Mouse (Mus musculus): Measurements from ENCODE around the gene Herc1.

Herc1 gene

GRCm38 (mm10) chr9:66349860-66350787 lies at the start of gene Herc1:
Gene Herc1, plus strand, starts transcription at chr9:66350450.
- DNase-seq (ENCODE audit: low spot score in 2 of 2), result peak; percentile 95 to 96

- no peak for DNase-seq (ENCODE audit: low spot score in 2 of 2)
Measured at GRCm38 (mm10) chr9:66304320-66305090, 45.7 kb upstream of the Herc1 start.

DNA sequence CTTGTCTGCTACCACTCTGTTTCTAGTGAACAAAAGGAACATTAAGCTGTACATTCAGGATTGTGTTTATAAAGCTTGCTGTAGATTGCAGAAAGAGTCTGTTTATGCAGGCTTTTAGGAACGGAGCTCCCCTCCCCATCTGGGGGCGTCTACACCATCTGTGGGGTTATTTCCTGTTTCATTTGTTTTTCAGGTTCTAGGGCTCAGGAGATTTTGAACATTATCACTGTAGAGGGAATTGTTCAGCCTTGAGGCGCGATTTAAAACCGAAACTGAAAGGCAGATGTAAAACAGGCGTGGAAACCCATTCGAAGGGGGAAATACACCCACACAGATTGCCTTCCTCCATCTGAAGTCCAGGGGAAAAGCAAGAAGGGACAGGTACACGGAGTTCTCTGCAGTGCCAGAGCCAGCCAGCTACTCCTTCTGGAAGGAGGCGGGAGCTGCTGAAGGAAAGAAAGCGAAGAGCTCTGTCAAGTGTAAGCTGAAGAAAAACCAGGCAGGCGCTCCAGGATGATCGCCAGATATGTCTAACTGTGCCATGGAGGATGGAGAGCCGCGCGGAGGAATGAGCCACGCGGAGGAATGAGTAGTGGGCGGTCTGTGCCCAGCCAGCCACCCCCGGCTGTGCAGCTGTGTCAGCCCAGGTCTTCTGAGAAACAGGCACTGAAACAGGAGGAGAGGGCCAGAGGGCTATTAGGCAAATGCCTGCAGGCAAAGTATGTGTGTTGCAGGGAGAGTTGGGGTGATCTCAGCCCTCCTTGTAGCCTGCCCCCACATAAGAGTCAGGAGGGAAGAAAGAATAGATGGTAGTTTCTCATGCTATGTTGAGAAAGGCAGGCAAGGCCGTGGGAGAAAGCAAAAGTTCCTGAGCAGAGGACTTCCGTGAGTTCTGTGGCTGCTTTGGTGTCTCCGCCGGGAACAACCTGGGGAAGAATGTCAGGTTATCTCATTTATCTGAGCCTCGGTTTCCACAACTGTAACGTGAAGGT lies 44.8 kb upstream of the Herc1 start:
- DNase-seq (ENCODE audit: low spot score in 2 of 2), result peak; percentile 38 to 47

GRCm38 (mm10) chr9:66306414-66306813 lies 43.8 kb upstream of the Herc1 start:
- no peak for DNase-seq (ENCODE audit: low spot score in 2 of 2)

- peak in 1 of 2 experiments; percentile 57 for DNase-seq (ENCODE audit: low spot score in 2 of 2)
Measured at GRCm38 (mm10) chr9:66307341-66307740, 42.9 kb upstream of the Herc1 start.

- no peak for DNase-seq (ENCODE audit: low spot score in 2 of 2)
Measured at GRCm38 (mm10) chr9:66308741-66309140, 41.5 kb upstream of the Herc1 start.

DNA sequence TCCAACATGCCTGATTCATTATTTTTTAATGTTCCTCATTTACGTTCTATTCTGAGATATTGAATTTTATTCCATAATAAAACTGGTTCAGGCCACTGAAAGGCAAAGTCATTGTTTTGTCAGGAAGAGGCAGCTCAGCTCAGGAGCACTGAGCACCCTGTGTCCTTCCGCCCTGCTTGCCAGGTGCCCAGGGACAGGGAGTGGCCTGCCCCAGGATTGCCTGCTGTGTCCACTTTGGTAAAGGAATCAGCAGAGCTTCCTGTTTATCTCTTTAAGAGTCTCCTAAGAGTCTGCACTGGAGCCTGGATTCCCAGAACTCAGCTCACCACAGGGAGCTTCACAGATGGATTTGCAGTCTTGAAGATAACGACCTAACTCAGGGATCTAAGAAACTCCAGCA lies 38.8 kb upstream of the Herc1 start:
- no peak for DNase-seq (ENCODE audit: low spot score in 2 of 2)

DNA sequence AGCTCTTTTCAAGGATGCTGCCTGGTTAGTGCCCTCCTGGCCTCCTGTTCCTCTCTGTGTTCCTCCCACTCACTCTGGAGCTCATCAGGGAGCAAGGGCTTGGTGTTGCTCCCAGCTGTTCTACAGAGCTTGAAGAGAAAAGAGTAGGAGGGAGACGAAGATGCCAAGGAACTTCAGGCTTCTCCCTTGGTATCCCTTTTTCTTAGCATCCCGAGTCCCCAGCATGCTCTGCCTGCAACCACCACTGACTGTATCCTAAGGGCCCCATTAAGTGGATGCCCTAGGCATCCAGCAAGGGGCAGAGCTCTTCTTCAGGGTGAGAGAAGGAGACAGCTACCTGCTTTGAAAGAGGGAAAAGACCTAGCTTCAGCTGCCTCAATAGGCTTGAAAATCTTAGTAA lies 33.6 kb upstream of the Herc1 start:
- DNase-seq (ENCODE audit: low spot score in 2 of 2), result no peak

GRCm38 (mm10) chr9:66322010-66322931 lies 28.0 kb upstream of the Herc1 start:
- no peak for DNase-seq (ENCODE audit: low spot score in 2 of 2)

GRCm38 (mm10) chr9:66326879-66327278 lies 23.4 kb upstream of the Herc1 start:
- no peak for DNase-seq (ENCODE audit: low spot score in 2 of 2)

- DNase-seq (ENCODE audit: low spot score in 2 of 2), result no peak
Measured at GRCm38 (mm10) chr9:66329474-66329873, 20.8 kb upstream of the Herc1 start.

DNA sequence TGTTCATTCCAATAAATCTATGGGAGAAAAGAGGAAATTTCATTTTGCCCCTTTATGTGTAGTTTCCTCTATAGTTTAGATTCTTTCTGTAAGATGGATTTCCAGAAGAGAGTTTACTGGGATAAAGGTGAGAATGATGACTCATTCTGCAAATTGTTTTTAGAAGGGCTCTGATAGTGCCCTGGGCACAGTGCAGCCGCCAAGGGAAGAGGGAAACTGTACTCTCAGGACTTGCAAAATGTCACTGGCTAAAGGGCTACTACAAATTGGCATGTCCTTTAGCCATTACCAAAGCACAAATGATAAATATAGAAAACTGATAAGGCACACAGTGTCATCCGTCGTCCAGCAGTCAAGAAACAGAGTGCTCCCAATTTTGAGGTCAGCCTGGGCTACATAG lies 19.8 kb upstream of the Herc1 start:
- DNase-seq (ENCODE audit: low spot score in 2 of 2), result no peak

DNA sequence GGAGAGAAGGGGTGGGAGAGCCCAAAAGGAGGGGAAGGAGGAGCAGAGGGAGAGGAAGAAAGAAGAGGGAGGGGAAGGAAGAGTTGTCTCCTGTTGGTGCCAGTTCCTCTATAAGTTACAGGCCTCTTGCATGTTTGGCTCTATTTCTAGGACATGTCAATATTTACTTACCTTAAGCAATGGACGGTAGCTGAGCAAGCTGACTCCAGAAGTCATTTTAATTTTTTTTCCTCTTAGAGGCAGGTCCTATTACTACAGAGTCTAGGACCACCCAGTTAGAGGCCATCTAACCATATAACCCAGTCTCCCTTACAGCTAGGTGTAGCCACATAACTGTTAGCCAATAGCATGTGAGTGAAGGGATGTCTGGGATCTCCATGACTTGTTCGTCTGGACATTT lies 18.7 kb upstream of the Herc1 start:
- DNase-seq (ENCODE audit: low spot score in 2 of 2), result no peak

DNA sequence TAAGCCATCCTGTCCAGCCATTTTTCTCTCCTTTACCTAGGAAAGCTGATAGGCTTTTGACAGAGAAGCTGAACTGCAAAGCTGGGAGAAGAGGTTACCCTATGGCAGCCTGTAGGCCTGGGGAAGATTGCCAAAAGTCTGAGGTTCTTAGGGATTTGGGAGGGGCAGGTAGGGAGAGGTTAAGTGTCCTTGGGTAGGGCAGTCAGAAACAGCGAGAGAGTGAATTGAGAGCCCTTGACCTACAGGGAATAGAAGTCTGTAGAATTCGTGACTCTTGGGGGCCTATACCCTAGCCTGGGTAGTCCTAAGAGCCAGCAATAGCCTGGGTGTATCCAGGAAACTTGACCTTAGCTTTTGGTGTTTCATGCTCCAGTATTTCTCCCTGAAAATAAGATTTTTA lies 17.9 kb upstream of the Herc1 start:
- no peak for DNase-seq (ENCODE audit: low spot score in 2 of 2)

- no peak for DNase-seq (ENCODE audit: low spot score in 2 of 2)
Measured at GRCm38 (mm10) chr9:66337280-66337679, 13.0 kb upstream of the Herc1 start.

DNA sequence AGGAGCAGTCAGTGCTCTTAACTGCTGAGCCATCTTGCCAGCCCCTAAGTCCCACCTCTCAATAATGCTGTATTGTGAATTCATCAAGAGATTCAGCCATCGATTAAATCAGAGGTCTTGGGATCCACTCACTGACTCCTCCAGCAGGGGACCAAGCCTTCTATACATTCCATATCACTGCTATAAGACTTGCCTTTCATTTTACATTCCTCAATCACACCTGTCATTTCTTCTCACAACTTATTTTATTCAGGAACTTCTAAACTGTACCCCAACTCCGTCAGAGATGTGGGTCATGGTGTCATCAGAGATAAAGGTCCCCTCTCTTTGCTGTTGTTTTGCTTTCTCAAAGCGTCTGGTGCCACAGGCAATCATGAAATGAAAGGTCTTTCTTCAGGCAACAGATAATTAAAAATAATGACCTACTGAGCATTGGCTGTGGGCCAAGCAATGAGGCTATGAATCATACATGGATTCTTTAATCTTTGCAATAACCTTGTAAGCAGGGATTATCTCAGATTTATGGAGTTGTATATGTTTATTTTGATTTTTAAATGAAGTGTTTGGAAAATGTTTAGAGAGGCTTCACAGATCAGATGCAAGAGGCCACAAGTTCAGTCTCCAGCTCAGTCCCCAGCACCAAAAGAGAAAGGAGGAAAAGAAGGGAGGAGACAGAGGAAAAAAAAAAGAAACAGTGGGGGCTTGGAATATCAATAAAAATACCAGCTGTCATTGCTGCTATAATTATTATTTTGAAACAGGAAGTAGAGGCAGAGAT lies 12.1 kb upstream of the Herc1 start:
- DNase-seq (ENCODE audit: low spot score in 2 of 2), result no peak

GRCm38 (mm10) chr9:66339714-66340113 lies 10.5 kb upstream of the Herc1 start:
- DNase-seq (ENCODE audit: low spot score in 2 of 2), result no peak

- no peak for DNase-seq (ENCODE audit: low spot score in 2 of 2)
Measured at GRCm38 (mm10) chr9:66340394-66341094, 9.7 kb upstream of the Herc1 start.

- peak; percentile 43 to 51 for DNase-seq (ENCODE audit: low spot score in 2 of 2)
Measured at GRCm38 (mm10) chr9:66347405-66348035, 2.7 kb upstream of the Herc1 start.

Measured in spleen, postnatal 10 days (tissue).